Mouse (Mus musculus): ENCODE data around the gene Drc7. TPM values are rescaled to one million over a fixed set of nuclear protein-coding genes. Genes with fewer than 3 reads are reported as not detected.
"Not testable (repeated sequence)": the region's sequence is repeated elsewhere in the genome, so short reads cannot be mapped to it uniquely, and the experiment has no call there.

The Drc7 gene
- not detected for total RNA-seq (2021)

- no peak for DNase-seq
- intact Hi-C loops (cut with DNase I), result no loop called here
These were observed at the start of gene Drc7 for GRCm38 (mm10) chr8:95054927-95055510. Gene Drc7, plus strand, starts transcription at chr8:95055103.

- intact Hi-C loops (cut with DNase I), result no loop called here
- DNase-seq, result no peak
These were observed 42.4 kb upstream of the Drc7 start for GRCm38 (mm10) chr8:95012442-95012919.

GRCm38 (mm10) chr8:95015866-95016265, 39.0 kb upstream of the Drc7 start:
- intact Hi-C loops (cut with DNase I), result no loop called here
- no peak for DNase-seq

- DNase-seq, result no peak
- intact Hi-C loops (cut with DNase I), result no loop called here
These were observed 38.2 kb upstream of the Drc7 start for GRCm38 (mm10) chr8:95016684-95017083.

- intact Hi-C loops (cut with DNase I), result no loop called here
- no peak for DNase-seq
These were observed 37.5 kb upstream of the Drc7 start, which contains the start of gene Adgrg3 for GRCm38 (mm10) chr8:95017451-95017850. Gene Adgrg3, plus strand, starts transcription at chr8:95017692.

- intact Hi-C loops (cut with DNase I), result no loop called here
These were observed 36.8 kb upstream of the Drc7 start for GRCm38 (mm10) chr8:95017969-95018635.

GRCm38 (mm10) chr8:95020293-95020777, 34.6 kb upstream of the Drc7 start:
- DNase-seq, result peak in 1 of 2 experiments; percentile 27
- intact Hi-C loops (cut with DNase I), result no loop called here

More at GRCm38 (mm10) chr8:95017969-95018635, 36.8 kb upstream of the Drc7 start:
- DNase-seq, result no peak

GRCm38 (mm10) chr8:95020821-95021220, 34.1 kb upstream of the Drc7 start:
- intact Hi-C loops (cut with DNase I), result no loop called here

GRCm38 (mm10) chr8:95023201-95023600, 31.7 kb upstream of the Drc7 start:
- no peak for DNase-seq
- intact Hi-C loops (cut with DNase I), result no loop called here

More at GRCm38 (mm10) chr8:95020821-95021220, 34.1 kb upstream of the Drc7 start:
- no peak for DNase-seq

- DNase-seq, result no peak
- intact Hi-C loops (cut with DNase I), result no loop called here
These were observed 30.5 kb upstream of the Drc7 start for GRCm38 (mm10) chr8:95024387-95024786.

- DNase-seq, result no peak
- intact Hi-C loops (cut with DNase I), result no loop called here
These were observed 29.5 kb upstream of the Drc7 start for GRCm38 (mm10) chr8:95025421-95025820.

- DNase-seq; intact Hi-C loops (cut with DNase I): not testable (repeated sequence)
These were observed 26.5 kb upstream of the Drc7 start for GRCm38 (mm10) chr8:95028391-95028790.

GRCm38 (mm10) chr8:95037106-95037925, 17.6 kb upstream of the Drc7 start:
- intact Hi-C loops (cut with DNase I), result no loop called here
- no peak for DNase-seq

GRCm38 (mm10) chr8:95041883-95042784, 12.8 kb upstream of the Drc7 start:
- DNase-seq, result no peak
- intact Hi-C loops (cut with DNase I), result no loop called here

GRCm38 (mm10) chr8:95044811-95045210, 10.1 kb upstream of the Drc7 start:
- intact Hi-C loops (cut with DNase I), result no loop called here
- DNase-seq, result no peak

GRCm38 (mm10) chr8:95046982-95047381, 7.9 kb upstream of the Drc7 start:
- DNase-seq, result no peak
- intact Hi-C loops (cut with DNase I), result no loop called here

GRCm38 (mm10) chr8:95047884-95048680, 6.8 kb upstream of the Drc7 start:
- intact Hi-C loops (cut with DNase I), result no loop called here
- DNase-seq, result no peak

GRCm38 (mm10) chr8:95049636-95050035, 5.3 kb upstream of the Drc7 start:
- DNase-seq, result no peak
- intact Hi-C loops (cut with DNase I), result no loop called here

- intact Hi-C loops (cut with DNase I), result no loop called here
- DNase-seq, result no peak
These were observed 465 bp upstream of the Drc7 start for GRCm38 (mm10) chr8:95054438-95054837.

Data from heart, postnatal 36 days (tissue).